22 mouse cellular contexts compared by ENCODE assay signal in genomic region chr9:89972321-89972720, GRCm38 (mm10).
A peak's percentile ranks its signal among the peaks of the same experiment; 100 is the strongest.
DNase-seq lines count a peak whose midpoint lies in the region; ATAC-seq and TF ChIP-seq lines count a peak whose summit lies in the region.
"Had no signal": no experiment of that assay in that cellular context is flagged by ENCODE, and none has a peak within 500 bp of the region (broad histone marks: within the 10 kb centered on the region; RNA-seq: fewer than 3 reads in every experiment).

No protein-coding gene starts in this region.

- TF ChIP-seq POLR2A in cerebellum, adult 2 months (IDR thresholded peaks at IDR 0.05; ENCODE audit: borderline replicate concordance, insufficient read depth, low read length): no peak

- ATAC-seq in cerebellum, adult (ENCODE audit: insufficient number of reproducible peaks, low FRiP score, low TSS enrichment): peak; percentile 49; the same call in 1 of the 2 replicates
- ATAC-seq in inflammation-experienced regulatory T-cells, adult 6 months: no peak
- ATAC-seq: forebrain, embryonic 14.5 days; hindbrain, embryonic 16.5 days; intestine, embryonic 16.5 days had no signal

- H3K27ac ChIP-seq in layer of hippocampus, adult 2 months: peak overlapping the region; percentile 24; the same call in 1 of the 2 replicates
- no peak overlapping the region for H3K27ac ChIP-seq in cerebellum, adult 2 months (ENCODE audit: insufficient read depth, low read length)
- H3K27ac ChIP-seq: limb, embryonic 12.5 days; liver, embryonic 15.5 days; midbrain, embryonic 10.5 days; neural tube, embryonic 12.5 days had no signal

- H3K27me3 ChIP-seq in cerebellum, adult 2 months (ENCODE audit: control insufficient read depth, insufficient read depth, low read length): no peaks in the 10 kb centered on the region; the same call in 1 of the 2 replicates
- H3K27me3 ChIP-seq: CH12.LX; liver, embryonic 15.5 days; neural tube, embryonic 12.5 days had no signal

- DNase-seq in cerebellum, adult 11 months: no peak
- DNase-seq in layer of hippocampus, adult 2 months (ENCODE audit: low spot score in 2 of 2): no peak
- DNase-seq in layer of hippocampus, adult 9-11 months: no peak
- DNase-seq in cerebellum, adult 2 months: peak; percentile 47 to 61
- DNase-seq in cerebellum, postnatal 36 days: peak; percentile 35 to 37
- DNase-seq: adrenal gland, adult 8-10 months; heart, postnatal 14 days; kidney, adult 9 months; kidney, postnatal 10 days; lung, embryonic 14.5 days; lung, postnatal 14 days had no signal

- WGBS in cerebellum, adult 2 months: 11% methylated on average over 3 of the region's 3 CpGs

- peaks cover 22% of the 10 kb centered on the region for H3K4me1 ChIP-seq in cerebellum, adult 2 months (ENCODE audit: control insufficient read depth, insufficient read depth, low read length)
- H3K4me1 ChIP-seq: limb, embryonic 12.5 days; liver, embryonic 15.5 days; midbrain, embryonic 10.5 days; neural tube, embryonic 12.5 days had no signal

- H3K4me3 ChIP-seq in layer of hippocampus, adult 2 months: no peak overlapping the region
- H3K4me3 ChIP-seq in cerebellum, adult 2 months (replicated peaks; ENCODE audit: insufficient read depth, low read depth, low read length): no peak overlapping the region
- H3K4me3 ChIP-seq: limb, embryonic 12.5 days; liver, embryonic 15.5 days; midbrain, embryonic 10.5 days; myocyte; neural tube, embryonic 12.5 days had no signal

- no peak for TF ChIP-seq CTCF in layer of hippocampus, adult 2 months (conservative IDR thresholded peaks at IDR 0.05)
- TF ChIP-seq CTCF in cerebellum, adult 2 months (IDR thresholded peaks at IDR 0.05; ENCODE audit: borderline replicate concordance, insufficient read depth, low read depth, low read length): no peak

Comparison
In these comparisons a context has a peak if more than half of its experiments do, and no peak if none do; other contexts are left out.
1. DNase-seq: peak in cerebellum, adult 2 months (2 of 2) and cerebellum, postnatal 36 days (2 of 2); none in cerebellum, adult 11 months (single experiment), layer of hippocampus, adult 2 months (0 of 2) and layer of hippocampus, adult 9-11 months (single experiment).